Mouse (Mus musculus): Measurements from ENCODE around the gene Icam1. TPM values are rescaled to one million over a fixed set of nuclear protein-coding genes. Genes with fewer than 3 reads are reported as not detected.
"Not testable (repeated sequence)": the region's sequence is repeated elsewhere in the genome, so short reads cannot be mapped to it uniquely, and the experiment has no call there.

Icam1 gene
- total RNA-seq, 2 experiments from 2014 or later: 8.5 to 10.1 TPM

- intact Hi-C loops (cut with DNase I): no loop called here
- DNase-seq: no peak
Observed at GRCm38 (mm10) chr9:21035586-21035985, 19.8 kb downstream of the Icam1 start.

- no peak for DNase-seq
- intact Hi-C loops (cut with DNase I): loop anchor here (2.0 kb wide), 1 partner anchor 37 kb away; the partner anchor contains the start of genes Fdx1l and Gm49373
Observed at GRCm38 (mm10) chr9:21036161-21036560, 20.4 kb downstream of the Icam1 start.

GRCm38 (mm10) chr9:21036666-21037065 lies 20.9 kb downstream of the Icam1 start:
- DNase-seq: no peak
- intact Hi-C loops (cut with DNase I): loop anchor here (2.0 kb wide), 1 partner anchor 36 kb away; the partner anchor contains the start of genes Fdx1l and Gm49373

- intact Hi-C loops (cut with DNase I): loop anchor here (2.0 kb wide), 1 partner anchor 35 kb away; the partner anchor contains the start of genes Fdx1l and Gm49373
- peak; percentile 61 to 72 for DNase-seq
Observed at GRCm38 (mm10) chr9:21037481-21037891, 21.7 kb downstream of the Icam1 start.

- intact Hi-C loops (cut with DNase I): no loop called here
- no peak for DNase-seq
Observed at GRCm38 (mm10) chr9:21039779-21040178, 24.0 kb downstream of the Icam1 start.

GRCm38 (mm10) chr9:21041308-21041707 lies 25.5 kb downstream of the Icam1 start:
- intact Hi-C loops (cut with DNase I): no loop called here
- no peak for DNase-seq

GRCm38 (mm10) chr9:21043563-21043962 lies 27.8 kb downstream of the Icam1 start:
- intact Hi-C loops (cut with DNase I): no loop called here
- no peak for DNase-seq

- DNase-seq; intact Hi-C loops (cut with DNase I): not testable (repeated sequence)
Observed at GRCm38 (mm10) chr9:21044785-21045184, 29.0 kb downstream of the Icam1 start.

GRCm38 (mm10) chr9:21045235-21045634 lies 29.4 kb downstream of the Icam1 start:
- intact Hi-C loops (cut with DNase I): no loop called here
- DNase-seq: no peak

GRCm38 (mm10) chr9:21051578-21051977 lies 35.8 kb downstream of the Icam1 start:
- intact Hi-C loops (cut with DNase I): no loop called here
- DNase-seq: no peak

GRCm38 (mm10) chr9:21062928-21063327 lies 47.1 kb downstream of the Icam1 start:
- intact Hi-C loops (cut with DNase I): no loop called here
- no peak for DNase-seq

GRCm38 (mm10) chr9:21067006-21067684 lies 51.4 kb downstream of the Icam1 start, which contains the start of gene Zglp1:
Gene Zglp1, minus strand, starts transcription at chr9:21067093.
- intact Hi-C loops (cut with DNase I): no loop called here
- DNase-seq: no peak

GRCm38 (mm10) chr9:21072641-21073040 lies 56.9 kb downstream of the Icam1 start:
- DNase-seq: no peak
- intact Hi-C loops (cut with DNase I): loop anchor here (2.0 kb wide), 1 partner anchor 36 kb away; no protein-coding TSS in a partner anchor

GRCm38 (mm10) chr9:21073044-21073840 lies 57.5 kb downstream of the Icam1 start, which contains the start of the genes Gm49373 and Fdx1l:
Gene Gm49373, minus strand, starts transcription at chr9:21073096.
Gene Fdx1l, minus strand, starts transcription at chr9:21073614.
- peak; percentile 87 to 91 for DNase-seq
- intact Hi-C loops (cut with DNase I): loop anchor here (2.0 kb wide), 1 partner anchor 36 kb away; no protein-coding TSS in a partner anchor

- DNase-seq: no peak
- intact Hi-C loops (cut with DNase I): no loop called here
Observed at GRCm38 (mm10) chr9:21074173-21074572, 58.4 kb downstream of the Icam1 start.

GRCm38 (mm10) chr9:21075625-21076024 lies 59.8 kb downstream of the Icam1 start:
- DNase-seq: no peak
- intact Hi-C loops (cut with DNase I): no loop called here

Small RNAs within 50 kb of the gene (microRNA-seq; reads per million reads assigned to microRNA genes)
- 0 reads per million in 2 experiments for gene Mir1900
- gene Mir7082: 0 to 1.6 reads per million in 2 experiments

Other genes starting within 250 kb of the Icam1 start
- 10 to 100 TPM; 31.8 to 33.2 TPM for gene Col5a3, start 200.9 kb upstream of the Icam1 start, total RNA-seq (2021)
- not detected for gene Rdh8, start 197.5 kb upstream of the Icam1 start, total RNA-seq (2021)
- 1 to 10 TPM; 4.6 to 5.0 TPM for gene A230050P20Rik, start 147.3 kb upstream of the Icam1 start, total RNA-seq (2021)
- gene Angptl6, start 136.3 kb upstream of the Icam1 start, total RNA-seq (2021): 1 to 10 TPM; 1.9 TPM
- 1 to 10 TPM; 7.2 to 9.3 TPM for gene Ppan, start 127.8 kb upstream of the Icam1 start, total RNA-seq (2021)
- gene Eif3g, start 117.4 kb upstream of the Icam1 start, total RNA-seq (2021): 10 to 100 TPM; 93.5 to 99.7 TPM
- 10 to 100 TPM; 13.6 to 18.7 TPM for gene Dnmt1, start 56.1 kb upstream of the Icam1 start, total RNA-seq (2021)
- 1 to 10 TPM; 5.4 to 6.9 TPM for gene S1pr2, start 39.2 kb upstream of the Icam1 start, total RNA-seq (2021)
- 100 to 1,000 TPM; 116 to 123 TPM for gene Mrpl4, start 13.2 kb upstream of the Icam1 start, total RNA-seq (2021)
- gene Icam4, start 13.4 kb downstream of the Icam1 start, total RNA-seq (2021): under 1 TPM; 0.37 to 0.38 TPM
- under 1 TPM in 1 of 2 experiments, not detected in 1; 0.12 TPM for gene Icam5, start 16.1 kb downstream of the Icam1 start, total RNA-seq (2021)
- gene Zglp1, start 51.1 kb downstream of the Icam1 start, total RNA-seq (2021): not detected
- under 1 TPM; 0.26 to 0.39 TPM for gene Gm49373, start 57.1 kb downstream of the Icam1 start, total RNA-seq (2021)
- 10 to 100 TPM; 25.4 to 26.8 TPM for gene Fdx1l, start 57.6 kb downstream of the Icam1 start, total RNA-seq (2021)
- gene Gm38431, start 76.0 kb downstream of the Icam1 start, total RNA-seq (2021): 1 to 10 TPM in 1 of 2 experiments, under 1 TPM in 1; 0.68 to 1.8 TPM
- 10 to 100 TPM; 27.4 to 31.2 TPM for gene Raver1, start 76.0 kb downstream of the Icam1 start, total RNA-seq (2021)
- gene Tyk2, start 115.3 kb downstream of the Icam1 start, total RNA-seq (2021): 1 to 10 TPM; 9.2 TPM
- gene Cdc37, start 134.0 kb downstream of the Icam1 start, total RNA-seq (2021): 100 to 1,000 TPM; 151 to 157 TPM
- gene Pde4a, start 149.7 kb downstream of the Icam1 start, total RNA-seq (2021): 10 to 100 TPM; 36.7 to 37.5 TPM
- 10 to 100 TPM; 38.6 to 40.8 TPM for gene Keap1, start 223.4 kb downstream of the Icam1 start, total RNA-seq (2021)
- gene S1pr5, start 232.5 kb downstream of the Icam1 start, total RNA-seq (2021): under 1 TPM; 0.27 to 0.45 TPM
- gene Atg4d, start 249.3 kb downstream of the Icam1 start, total RNA-seq (2021): 10 to 100 TPM; 73.3 to 85.0 TPM